Mouse (Mus musculus) G1E (cell line): ENCODE data around the gene Ccl22. TPM values are rescaled to one million over a fixed set of nuclear protein-coding genes. Genes with fewer than 3 reads are reported as not detected.

Source experiments
- ATAC-seq: 2 replicates; pipeline ENCODE4 v1.8.0; 2016; ENCODE audit warnings: mild to moderate bottlenecking; ENCODE audit not compliant: insufficient number of reproducible peaks, poor library complexity, low FRiP score, severe bottlenecking; ENCODE audit errors: extremely low read depth
- DNase-seq: peaks from one replicate; pipeline ENCODE4 v3.0.0; 2012; ENCODE audit warnings: low spot score
- H3K27me3 ChIP-seq: 2 replicates; pipeline ENCODE4 v1.6.1; 2012; ENCODE audit warnings: mild to moderate bottlenecking, low read length, inconsistent platforms; ENCODE audit not compliant: insufficient read depth
- H3K36me3 ChIP-seq: replicated peaks from 2 replicates; pipeline ENCODE3; 2012; ENCODE audit warnings: mild to moderate bottlenecking, inconsistent platforms
- H3K4me1 ChIP-seq: 2 replicates; pipeline ENCODE4 v1.6.1; 2012; ENCODE audit warnings: low read depth, low read length, inconsistent platforms, mixed read lengths; ENCODE audit not compliant: insufficient read depth
- H3K4me3 ChIP-seq: 2 replicates; pipeline ENCODE4 v1.5.1; 2012; ENCODE audit warnings: low read depth, mild to moderate bottlenecking, inconsistent platforms, low read length, moderate library complexity, mixed read lengths
- H3K9me3 ChIP-seq: replicated peaks from 2 replicates; pipeline ENCODE4 v1.6.1; 2012; ENCODE audit warnings: inconsistent platforms
- CTCF ChIP-seq: IDR thresholded peaks from 2 replicates; pipeline ENCODE4 v1.5.1; 2012; ENCODE audit warnings: low read depth, low read length, inconsistent platforms, mixed read lengths
- GATA1 ChIP-seq: IDR thresholded peaks from 2 replicates; pipeline ENCODE4 v1.6.1; 2012; ENCODE audit warnings: borderline replicate concordance, low read length, inconsistent platforms, mixed read lengths
- GATA2 ChIP-seq: IDR thresholded peaks from 2 replicates; pipeline ENCODE4 v1.6.1; 2012; ENCODE audit warnings: low read depth, low read length, inconsistent platforms, borderline replicate concordance
- POLR2AphosphoS5 ChIP-seq: IDR thresholded peaks from 2 replicates; pipeline ENCODE4 v1.6.1; 2012; ENCODE audit warnings: low read depth, low read length, inconsistent platforms; ENCODE audit not compliant: insufficient replicate concordance
- TAL1 ChIP-seq: conservative IDR thresholded peaks from 2 replicates; pipeline ENCODE4 v1.6.1; 2012; ENCODE audit warnings: low read depth, low read length, inconsistent platforms, mixed read lengths
- polyA plus RNA-seq: library from polyadenylated mRNA; stranded (reverse); fragments of >175 nt; gene quantifications from 2 replicates; pipeline ENCODE4 v1.2.3, GENCODE M21; 2012
- total RNA-seq, 2 experiments: library from RNA; stranded (forward) in 1 of 2; stranded (reverse) in 1 of 2; fragments of 200-1000 nt in 1 of 2; fragments of >200 nt in 1 of 2; fragmentation: Nextera tagmentation in 1 of 2; gene quantifications; 2 replicates each; pipeline ENCODE4 v1.2.3; 2014 to 2017

The Ccl22 gene
- total and polyA plus RNA-seq, 3 experiments: 0.02 to 0.22 TPM; not detected in 1

DNA sequence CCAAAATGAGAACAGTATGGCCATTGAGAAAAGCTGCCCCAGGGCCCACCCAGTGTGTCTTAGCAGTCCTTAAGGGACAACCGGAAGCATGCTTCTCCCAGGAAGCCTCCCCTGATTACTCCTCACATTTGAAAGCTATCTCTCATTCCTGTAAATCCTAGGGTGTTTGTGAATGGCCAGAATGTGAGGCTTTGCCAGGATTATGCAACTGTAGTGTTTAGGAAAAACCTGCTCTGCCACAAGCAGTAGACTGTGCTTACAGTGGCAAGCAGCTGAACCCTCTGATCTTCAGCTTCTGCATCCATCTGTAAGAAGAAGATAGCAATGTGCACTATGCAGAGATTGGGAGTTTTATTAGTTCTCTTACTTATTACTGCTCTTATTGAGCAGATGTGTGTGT is 29.2 kb downstream of the Ccl22 start:
- no peaks in the 10 kb centered on the region for H3K4me1 ChIP-seq
- H3K36me3 ChIP-seq: no peaks in the 10 kb centered on the region
- no peaks in the 10 kb centered on the region for H3K9me3 ChIP-seq
- TF ChIP-seq GATA2 (no peak), POLR2AphosphoS5 (no peak), CTCF (no peak), GATA1 (no peak), TAL1 (no peak)
- peaks cover 43% of the 10 kb centered on the region for H3K27me3 ChIP-seq
- H3K4me3 ChIP-seq: no peak overlapping the region
- ATAC-seq: no peak
- no peak for DNase-seq

DNA sequence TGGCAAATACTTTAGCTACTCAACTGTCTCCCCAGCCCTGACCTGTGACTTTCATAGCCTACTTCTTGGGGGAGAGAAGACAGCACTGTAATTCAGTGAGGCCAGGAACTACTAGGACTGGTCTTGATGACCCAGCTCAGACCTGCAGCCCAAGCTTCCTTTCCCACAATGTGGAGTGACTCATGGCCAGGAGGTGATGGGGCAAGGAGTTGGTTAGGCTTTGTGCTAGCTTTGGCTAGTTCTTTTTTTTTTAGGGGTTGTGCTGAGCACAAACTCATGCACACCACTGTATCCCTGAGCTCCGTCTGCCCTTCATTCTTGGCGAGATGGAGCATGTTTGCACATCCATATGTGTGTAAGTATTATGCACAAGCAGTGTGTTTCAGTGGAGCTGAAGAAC is 31.0 kb downstream of the Ccl22 start:
- no peaks in the 10 kb centered on the region for H3K36me3 ChIP-seq
- H3K27me3 ChIP-seq: peaks cover 32% of the 10 kb centered on the region
- TF ChIP-seq GATA2 (no peak), POLR2AphosphoS5 (no peak), TAL1 (no peak), GATA1 (no peak), CTCF (no peak)
- H3K4me1 ChIP-seq: no peaks in the 10 kb centered on the region
- no peak for ATAC-seq
- no peak overlapping the region for H3K4me3 ChIP-seq
- no peaks in the 10 kb centered on the region for H3K9me3 ChIP-seq
- DNase-seq: no peak

DNA sequence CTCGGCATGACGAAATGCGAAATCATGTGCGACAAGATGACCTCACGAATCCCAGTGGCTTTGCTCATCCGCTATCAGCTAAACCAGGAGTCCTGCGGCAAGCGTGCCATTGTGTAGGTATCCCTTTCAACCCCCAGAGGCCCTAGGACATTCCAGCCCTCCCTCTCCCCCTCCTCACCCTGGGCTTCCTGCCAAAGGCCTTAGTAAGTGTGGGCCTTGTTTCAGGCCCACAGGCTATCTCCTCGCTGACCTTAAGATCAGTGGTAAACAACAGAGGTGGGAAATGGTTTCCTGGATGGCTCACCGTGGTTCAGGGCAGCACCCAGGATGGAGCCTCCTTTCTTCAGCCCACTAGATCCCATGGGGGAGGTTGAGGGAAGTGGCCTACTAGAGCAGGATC is 32.6 kb downstream of the Ccl22 start:
- no peak for TF ChIP-seq POLR2AphosphoS5
- TF ChIP-seq CTCF: no peak
- TF ChIP-seq TAL1: no peak
- no peak for TF ChIP-seq GATA1
- no peak for TF ChIP-seq GATA2
- peaks cover 20% of the 10 kb centered on the region; the same call in 1 of the 2 replicates for H3K27me3 ChIP-seq
- no peak overlapping the region for H3K4me3 ChIP-seq
- no peaks in the 10 kb centered on the region for H3K4me1 ChIP-seq
- DNase-seq (no peak), ATAC-seq (no peak)
- H3K9me3 ChIP-seq: no peaks in the 10 kb centered on the region
- no peaks in the 10 kb centered on the region for H3K36me3 ChIP-seq

DNA sequence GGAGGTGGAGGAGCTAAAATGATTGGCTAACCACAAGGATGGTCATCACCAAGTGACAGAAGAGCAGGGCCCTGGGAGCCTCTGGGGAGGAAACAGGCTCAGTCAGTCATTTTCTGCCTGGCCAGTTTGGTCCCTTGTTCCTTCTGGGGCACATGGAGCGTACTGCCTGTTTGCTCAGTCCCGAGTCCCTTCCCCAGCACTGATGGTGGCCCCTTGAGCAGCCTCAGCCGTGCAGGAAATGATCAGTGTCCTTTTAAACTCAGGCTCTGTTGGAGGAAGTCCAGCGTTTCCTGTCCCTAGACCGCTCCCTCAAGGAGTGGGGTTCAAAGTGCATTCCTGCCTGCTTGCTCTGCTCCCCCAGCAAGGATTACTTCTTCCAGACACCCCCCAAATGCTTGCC is 33.1 kb downstream of the Ccl22 start:
- Histone ChIP-seq H3K4me1 (no peaks in the 10 kb centered on the region), H3K27me3 (peaks cover 17% of the 10 kb centered on the region; the same call in 1 of the 2 replicates)
- ATAC-seq: no peak

DNA sequence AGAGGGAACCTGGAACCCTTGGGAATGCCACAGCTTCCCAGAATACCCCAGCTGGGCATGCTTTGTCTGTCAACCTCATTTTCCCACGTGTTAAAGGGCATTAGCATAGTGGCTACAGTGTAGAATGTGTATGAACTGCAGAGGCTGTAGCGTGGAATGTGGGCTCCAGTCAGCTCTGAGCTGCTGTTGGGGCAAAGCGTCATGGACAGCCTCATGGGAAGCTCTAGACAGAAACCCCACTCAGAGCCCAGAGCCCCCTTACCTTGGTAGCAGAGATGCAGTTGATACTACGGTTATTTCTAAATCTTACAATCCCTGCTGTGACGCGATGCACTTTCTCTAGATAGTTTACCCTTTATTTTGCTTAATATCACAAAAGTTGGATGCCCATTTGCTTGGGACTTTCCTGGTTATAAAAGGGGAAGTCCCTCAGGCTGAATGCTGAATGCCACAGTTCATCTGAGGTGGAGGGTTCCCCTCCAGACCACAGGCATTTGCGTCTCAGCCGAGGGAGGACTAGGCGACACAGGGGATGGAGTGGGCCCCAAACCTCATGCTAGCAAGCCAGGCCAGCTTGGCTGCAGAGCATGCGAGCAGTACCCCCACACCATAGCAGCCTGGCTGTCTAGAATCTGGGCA is 33.6 kb downstream of the Ccl22 start:
- Histone ChIP-seq H3K4me3 (no peak overlapping the region), H3K36me3 (no peaks in the 10 kb centered on the region), H3K27me3 (peaks cover 17% of the 10 kb centered on the region; the same call in 1 of the 2 replicates), H3K9me3 (no peaks in the 10 kb centered on the region), H3K4me1 (no peaks in the 10 kb centered on the region)
- ATAC-seq (no peak), DNase-seq (no peak)
- TF ChIP-seq CTCF (no peak), TAL1 (no peak), GATA1 (no peak), GATA2 (no peak), POLR2AphosphoS5 (no peak)

More for the DNA sequence above, 33.1 kb downstream of the Ccl22 start:
- TF ChIP-seq CTCF (no peak), TAL1 (no peak), GATA1 (no peak), GATA2 (no peak), POLR2AphosphoS5 (no peak)
- no peaks in the 10 kb centered on the region for H3K36me3 ChIP-seq
- no peak overlapping the region for H3K4me3 ChIP-seq
- no peaks in the 10 kb centered on the region for H3K9me3 ChIP-seq
- no peak for DNase-seq

DNA sequence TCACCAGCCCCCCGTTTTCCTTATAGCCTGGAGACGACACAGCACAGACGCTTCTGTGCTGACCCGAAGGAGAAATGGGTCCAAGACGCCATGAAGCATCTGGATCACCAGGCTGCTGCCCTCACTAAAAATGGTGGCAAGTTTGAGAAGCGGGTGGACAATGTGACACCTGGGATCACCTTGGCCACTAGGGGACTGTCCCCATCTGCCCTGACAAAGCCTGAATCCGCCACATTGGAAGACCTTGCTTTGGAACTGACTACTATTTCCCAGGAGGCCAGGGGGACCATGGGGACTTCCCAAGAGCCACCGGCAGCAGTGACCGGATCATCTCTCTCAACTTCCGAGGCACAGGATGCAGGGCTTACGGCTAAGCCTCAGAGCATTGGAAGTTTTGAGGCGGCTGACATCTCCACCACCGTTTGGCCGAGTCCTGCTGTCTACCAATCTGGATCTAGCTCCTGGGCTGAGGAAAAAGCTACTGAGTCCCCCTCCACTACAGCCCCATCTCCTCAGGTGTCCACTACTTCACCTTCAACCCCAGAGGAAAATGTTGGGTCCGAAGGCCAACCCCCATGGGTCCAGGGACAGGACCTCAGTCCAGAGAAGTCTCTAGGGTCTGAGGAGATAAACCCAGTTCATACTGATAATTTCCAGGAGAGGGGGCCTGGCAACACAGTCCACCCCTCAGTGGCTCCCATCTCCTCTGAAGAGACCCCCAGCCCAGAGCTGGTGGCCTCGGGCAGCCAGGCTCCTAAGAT is 34.3 kb downstream of the Ccl22 start:
- no peaks in the 10 kb centered on the region for H3K36me3 ChIP-seq
- DNase-seq (no peak), ATAC-seq (no peak)
- no peak for TF ChIP-seq GATA1
- TF ChIP-seq CTCF: no peak
- TF ChIP-seq GATA2: no peak
- no peak for TF ChIP-seq TAL1
- no peak for TF ChIP-seq POLR2AphosphoS5
- H3K4me1 ChIP-seq: no peaks in the 10 kb centered on the region
- H3K27me3 ChIP-seq: peaks cover 23% of the 10 kb centered on the region
- no peaks in the 10 kb centered on the region for H3K9me3 ChIP-seq
- H3K4me3 ChIP-seq: no peak overlapping the region
